In genomic region chr10:12803939-12804338, GRCm38 (mm10) we compare ENCODE assay signal across 22 mouse cellular contexts.
DNase-seq lines count a peak whose midpoint lies in the region; ATAC-seq and TF ChIP-seq lines count a peak whose summit lies in the region.
"Had no signal": no experiment of that assay in that cellular context is flagged by ENCODE, and none has a peak within 500 bp of the region (broad histone marks: within the 10 kb centered on the region; RNA-seq: fewer than 3 reads in every experiment).

No protein-coding gene starts in this region.

- no peak for ATAC-seq in liver, postnatal 0 days
- ATAC-seq: forebrain, embryonic 14.5 days; forebrain, postnatal 0 days; hindbrain, embryonic 16.5 days; intestine, embryonic 15.5 days had no signal

- no peaks in the 10 kb centered on the region for H3K27me3 ChIP-seq in heart, adult 2 months (ENCODE audit: control insufficient read depth, insufficient read depth, low read length)
- no peaks in the 10 kb centered on the region for H3K27me3 ChIP-seq in liver, postnatal 0 days (ENCODE audit: insufficient read depth, low read length)
- H3K27me3 ChIP-seq: embryonic facial prominence, embryonic 13.5 days; hindbrain, embryonic 13.5 days; intestine, embryonic 15.5 days had no signal

- TF ChIP-seq EP300 in heart, adult 2 months (IDR thresholded peaks at IDR 0.05; ENCODE audit: insufficient read depth, low read depth, low read length) = no peak
- TF ChIP-seq EP300 in liver, postnatal 0 days (IDR thresholded peaks at IDR 0.05; ENCODE audit: low read depth) = no peak

- H3K9me3 ChIP-seq in liver, postnatal 0 days (ENCODE audit: low read length) = no peaks in the 10 kb centered on the region
- H3K9me3 ChIP-seq: embryonic facial prominence, embryonic 13.5 days; hindbrain, embryonic 10.5 days; hindbrain, embryonic 13.5 days; intestine, embryonic 15.5 days had no signal

- H3K27ac ChIP-seq in heart, adult 2 months = 0 out of 2 replicates have a peak overlapping the region, but pooled peaks have one; percentile 13
- H3K27ac ChIP-seq in brown adipose tissue, adult 24 weeks (replicated peaks; ENCODE audit: low read depth, low read length) = 0 out of 2 replicates have a peak overlapping the region, but pooled peaks have one; percentile 1
- H3K27ac ChIP-seq in liver, postnatal 0 days (ENCODE audit: low read depth) = no peak overlapping the region
- H3K27ac ChIP-seq: embryonic facial prominence, embryonic 13.5 days; hindbrain, embryonic 10.5 days; hindbrain, embryonic 13.5 days; intestine, embryonic 15.5 days had no signal

- intact Hi-C loops in heart, adult 2 months (cut with DNase I) = no loop called here
- intact Hi-C loops in heart, postnatal 10 days (cut with DNase I) = no loop called here

- no peak overlapping the region for H3K9ac ChIP-seq in heart, adult 2 months (ENCODE audit: low read depth, low read length)
- no peak overlapping the region for H3K9ac ChIP-seq in liver, postnatal 0 days (replicated peaks)
- H3K9ac ChIP-seq: embryonic facial prominence, embryonic 13.5 days; forebrain, postnatal 0 days; hindbrain, embryonic 13.5 days; intestine, embryonic 15.5 days had no signal

- TF ChIP-seq POLR2A in heart, adult 2 months (IDR thresholded peaks at IDR 0.05; ENCODE audit: insufficient read depth, low read depth, low read length) = no peak

- no peak for DNase-seq in heart, adult 2 months
- DNase-seq in heart, postnatal 10 days = no peak
- peak; percentile 67 for DNase-seq in Muller cell, postnatal 12 days (ENCODE audit: inconsistent ontology term)
- no peak for DNase-seq in neural tube, embryonic 10.5 days (ENCODE audit: extremely low spot score, low spot score)
- DNase-seq in liver, postnatal 0 days = no peak
- DNase-seq: adrenal gland, adult 2 months; adrenal gland, postnatal 14 days; cerebellum, adult 11-12 months; cerebellum, adult 8-10 months; cerebellum, postnatal 14 days; forebrain, postnatal 0 days; gastrocnemius, postnatal 36 days; heart, postnatal 36 days; kidney, adult 11 months had no signal

- peaks cover 6% of the 10 kb centered on the region for H3K79me2 ChIP-seq in heart, adult 2 months (replicated peaks; ENCODE audit: control insufficient read depth, insufficient read depth, low read length)

- H3K4me1 ChIP-seq in heart, adult 2 months (ENCODE audit: control insufficient read depth, insufficient read depth, low read length) = peaks cover 22% of the 10 kb centered on the region
- peaks cover 35% of the 10 kb centered on the region for H3K4me1 ChIP-seq in brown adipose tissue, adult 24 weeks (ENCODE audit: control insufficient read depth, insufficient read depth, insufficient read length, low read length)
- no peaks in the 10 kb centered on the region for H3K4me1 ChIP-seq in liver, postnatal 0 days (ENCODE audit: insufficient read depth)

- peaks cover 14% of the 10 kb centered on the region for H3K36me3 ChIP-seq in heart, adult 2 months (ENCODE audit: control insufficient read depth, insufficient read depth, low read length)
- H3K36me3 ChIP-seq in liver, postnatal 0 days (replicated peaks; ENCODE audit: insufficient read depth, low read length) = no peaks in the 10 kb centered on the region
- H3K36me3 ChIP-seq: embryonic facial prominence, embryonic 13.5 days; hindbrain, embryonic 10.5 days; hindbrain, embryonic 13.5 days; intestine, embryonic 15.5 days had no signal

- no peak for TF ChIP-seq CTCF in heart, adult 2 months (IDR thresholded peaks at IDR 0.05)
- TF ChIP-seq CTCF in liver, postnatal 0 days (IDR thresholded peaks at IDR 0.05; ENCODE audit: low read depth) = no peak

- WGBS in heart, adult 2 months = 22% methylated on average over 1 of the region's 1 CpGs
- WGBS in liver, postnatal 0 days (ENCODE audit: insufficient replicate concordance) = 74% methylated on average over 1 of the region's 1 CpGs

- no peak overlapping the region for H3K4me3 ChIP-seq in heart, adult 2 months
- no peak overlapping the region for H3K4me3 ChIP-seq in brown adipose tissue, adult 24 weeks (ENCODE audit: insufficient read depth, low read depth, low read length)
- no peak overlapping the region for H3K4me3 ChIP-seq in liver, postnatal 0 days (ENCODE audit: low read depth, low read length)
- H3K4me3 ChIP-seq: embryonic facial prominence, embryonic 13.5 days; hindbrain, embryonic 10.5 days; hindbrain, embryonic 13.5 days; intestine, embryonic 15.5 days had no signal

- no peak overlapping the region for H3K4me2 ChIP-seq in liver, postnatal 0 days (ENCODE audit: low read depth, low read length)
- H3K4me2 ChIP-seq: embryonic facial prominence, embryonic 13.5 days; heart, embryonic 11.5 days; hindbrain, embryonic 13.5 days; intestine, embryonic 15.5 days had no signal
